Mouse (Mus musculus) hindbrain, embryonic 13.5 days (tissue): ENCODE data around the gene Hmgxb4. TPM values are rescaled to one million over a fixed set of nuclear protein-coding genes. Genes with fewer than 3 reads are reported as not detected.

Experiments
- ATAC-seq: fragments of 200-750 bp; cut with Nextera tagmentation; 2 replicates; pipeline ENCODE4 v1.8.0; 2017; ENCODE audit warnings: moderate TSS enrichment; ENCODE audit not compliant: low FRiP score
- H3K27ac ChIP-seq: fragments of 300-500 bp; sonication (generic); 2 replicates; pipeline ENCODE4 v1.5.1; 2015; ENCODE audit warnings: inconsistent platforms, mild to moderate bottlenecking, moderate library complexity
- H3K27me3 ChIP-seq: fragments of 300-500 bp; sonication (generic); 2 replicates; pipeline ENCODE4 v1.6.1; 2015; ENCODE audit warnings: mild to moderate bottlenecking, inconsistent platforms
- H3K36me3 ChIP-seq: fragments of 300-500 bp; sonication (generic); 2 replicates; pipeline ENCODE4 v1.6.1; 2015; ENCODE audit warnings: mild to moderate bottlenecking, inconsistent platforms
- H3K4me1 ChIP-seq: fragments of 300-500 bp; sonication (generic); replicated peaks from 2 replicates; pipeline ENCODE4 v1.6.1; 2015; ENCODE audit warnings: inconsistent platforms
- H3K4me2 ChIP-seq: fragments of 300-500 bp; sonication (generic); 2 replicates; pipeline ENCODE4 v1.6.1; 2015; ENCODE audit warnings: inconsistent platforms, mild to moderate bottlenecking, moderate library complexity
- H3K4me3 ChIP-seq: fragments of 300-500 bp; sonication (generic); 2 replicates; pipeline ENCODE4 v1.5.1; 2015; ENCODE audit warnings: mild to moderate bottlenecking, inconsistent platforms
- H3K9ac ChIP-seq: fragments of 300-500 bp; sonication (generic); 2 replicates; pipeline ENCODE4 v1.6.1; 2015; ENCODE audit warnings: mild to moderate bottlenecking, inconsistent platforms
- H3K9me3 ChIP-seq: fragments of 300-500 bp; sonication (generic); 2 replicates; pipeline ENCODE4 v1.6.1; 2016; ENCODE audit warnings: inconsistent platforms
- WGBS: fragments of 180-500 bp; shearing (Covaris S2); methylation state at CpG from one replicate; pipeline ENCODE4 v1.1.7; 2015; 5-methylcytosine and 5-hydroxymethylcytosine counted together
- polyA plus RNA-seq: library from polyadenylated mRNA; unstranded; fragments of >200 nt; fragmentation: Nextera tagmentation; extraction: Ambion mirVana; gene quantifications from 2 replicates; pipeline ENCODE4 v1.2.1, GENCODE M21; 2015

Gene Hmgxb4
- polyA plus RNA-seq, 1 experiment from 2014 or later, result 42.0 TPM

- no peaks in the 10 kb centered on the region for H3K4me1 ChIP-seq
- ATAC-seq, result no peak
- no peak overlapping the region for H3K27ac ChIP-seq
- H3K9ac ChIP-seq, result no peak overlapping the region
- no peak overlapping the region for H3K4me3 ChIP-seq
- 96% methylated on average over 4 of the region's 4 CpGs for WGBS
- no peaks in the 10 kb centered on the region for H3K27me3 ChIP-seq
- peaks cover 18% of the 10 kb centered on the region for H3K36me3 ChIP-seq
- no peaks in the 10 kb centered on the region for H3K9me3 ChIP-seq
- H3K4me2 ChIP-seq, result no peak overlapping the region
These were observed 60.2 kb downstream of the Hmgxb4 start for GRCm38 (mm10) chr8:75053342-75053741.

- WGBS, result 100% methylated on average over 2 of the region's 2 CpGs
- Histone ChIP-seq H3K4me2 (no peak overlapping the region), H3K9ac (no peak overlapping the region), H3K27ac (no peak overlapping the region), H3K4me3 (no peak overlapping the region), H3K9me3 (no peaks in the 10 kb centered on the region), H3K27me3 (no peaks in the 10 kb centered on the region), H3K36me3 (peaks cover 32% of the 10 kb centered on the region), H3K4me1 (no peaks in the 10 kb centered on the region)
- no peak for ATAC-seq
These were observed 62.5 kb downstream of the Hmgxb4 start for GRCm38 (mm10) chr8:75055673-75056072.

- no peak for ATAC-seq
- Histone ChIP-seq H3K4me2 (no peak overlapping the region), H3K27me3 (no peaks in the 10 kb centered on the region)
These were observed 66.9 kb downstream of the Hmgxb4 start for GRCm38 (mm10) chr8:75060022-75060421.

GRCm38 (mm10) chr8:75060815-75061214 lies 67.7 kb downstream of the Hmgxb4 start:
- 94% methylated on average over 2 of the region's 2 CpGs for WGBS
- ATAC-seq, result no peak
- Histone ChIP-seq H3K27me3 (no peaks in the 10 kb centered on the region), H3K4me2 (no peak overlapping the region), H3K4me1 (no peaks in the 10 kb centered on the region), H3K27ac (no peak overlapping the region), H3K9me3 (no peaks in the 10 kb centered on the region), H3K9ac (no peak overlapping the region), H3K4me3 (no peak overlapping the region), H3K36me3 (peaks cover 47% of the 10 kb centered on the region)

More at GRCm38 (mm10) chr8:75060022-75060421, 66.9 kb downstream of the Hmgxb4 start:
- H3K9ac ChIP-seq, result no peak overlapping the region; the same call in 1 of the 2 replicates
- 88% methylated on average over 6 of the region's 6 CpGs for WGBS
- no peak overlapping the region for H3K27ac ChIP-seq
- H3K4me1 ChIP-seq, result no peaks in the 10 kb centered on the region
- H3K9me3 ChIP-seq, result no peaks in the 10 kb centered on the region
- H3K4me3 ChIP-seq, result no peak overlapping the region
- peaks cover 39% of the 10 kb centered on the region for H3K36me3 ChIP-seq

GRCm38 (mm10) chr8:75063290-75063689 lies 70.1 kb downstream of the Hmgxb4 start:
- H3K4me3 ChIP-seq, result no peak overlapping the region
- H3K27me3 ChIP-seq, result no peaks in the 10 kb centered on the region
- no peak overlapping the region for H3K9ac ChIP-seq
- H3K36me3 ChIP-seq, result peaks cover 45% of the 10 kb centered on the region
- 74% methylated on average over 3 of the region's 3 CpGs for WGBS
- H3K9me3 ChIP-seq, result no peaks in the 10 kb centered on the region
- no peaks in the 10 kb centered on the region for H3K4me1 ChIP-seq
- H3K4me2 ChIP-seq, result no peak overlapping the region
- no peak for ATAC-seq
- H3K27ac ChIP-seq, result no peak overlapping the region

GRCm38 (mm10) chr8:75064790-75065189 lies 71.6 kb downstream of the Hmgxb4 start:
- Histone ChIP-seq H3K4me3 (no peak overlapping the region), H3K9ac (no peak overlapping the region), H3K4me2 (no peak overlapping the region), H3K27ac (no peak overlapping the region), H3K4me1 (no peaks in the 10 kb centered on the region), H3K9me3 (no peaks in the 10 kb centered on the region), H3K36me3 (peaks cover 34% of the 10 kb centered on the region), H3K27me3 (no peaks in the 10 kb centered on the region)
- WGBS, result 90% methylated on average over 3 of the region's 3 CpGs
- no peak for ATAC-seq

GRCm38 (mm10) chr8:75067287-75067686 lies 74.1 kb downstream of the Hmgxb4 start:
- Histone ChIP-seq H3K4me2 (no peak overlapping the region), H3K4me1 (no peaks in the 10 kb centered on the region), H3K27me3 (no peaks in the 10 kb centered on the region), H3K9ac (no peak overlapping the region), H3K9me3 (no peaks in the 10 kb centered on the region), H3K4me3 (no peak overlapping the region), H3K27ac (no peak overlapping the region), H3K36me3 (peaks cover 25% of the 10 kb centered on the region)
- 85% methylated on average over 6 of the region's 6 CpGs for WGBS
- no peak for ATAC-seq

GRCm38 (mm10) chr8:75070297-75070696 lies 77.1 kb downstream of the Hmgxb4 start:
- Histone ChIP-seq H3K9ac (no peak overlapping the region), H3K4me1 (no peaks in the 10 kb centered on the region), H3K4me3 (no peak overlapping the region), H3K4me2 (no peak overlapping the region), H3K9me3 (no peaks in the 10 kb centered on the region), H3K27me3 (no peaks in the 10 kb centered on the region), H3K36me3 (peaks cover 15% of the 10 kb centered on the region), H3K27ac (no peak overlapping the region)
- WGBS, result 100% methylated on average over 1 of the region's 1 CpGs
- ATAC-seq, result 0 out of 2 replicates have a peak, but pooled peaks have one; percentile 29

- Histone ChIP-seq H3K4me1 (no peaks in the 10 kb centered on the region), H3K27ac (no peak overlapping the region), H3K9ac (no peak overlapping the region), H3K4me2 (no peak overlapping the region), H3K9me3 (no peaks in the 10 kb centered on the region), H3K4me3 (no peak overlapping the region), H3K27me3 (no peaks in the 10 kb centered on the region), H3K36me3 (peaks cover 6% of the 10 kb centered on the region; the same call in 1 of the 2 replicates)
- 28% methylated on average over 4 of the region's 4 CpGs for WGBS
- ATAC-seq, result peak; percentile 84
These were observed 78.6 kb downstream of the Hmgxb4 start for GRCm38 (mm10) chr8:75071627-75072346.

- no peak overlapping the region for H3K27ac ChIP-seq
- H3K4me1 ChIP-seq, result no peaks in the 10 kb centered on the region
- 97% methylated on average over 1 of the region's 1 CpGs for WGBS
- no peaks in the 10 kb centered on the region for H3K36me3 ChIP-seq
- no peak overlapping the region for H3K4me2 ChIP-seq
- no peak for ATAC-seq
- H3K27me3 ChIP-seq, result no peaks in the 10 kb centered on the region
- no peaks in the 10 kb centered on the region for H3K9me3 ChIP-seq
- no peak overlapping the region for H3K4me3 ChIP-seq
- H3K9ac ChIP-seq, result no peak overlapping the region
These were observed 81.7 kb downstream of the Hmgxb4 start for GRCm38 (mm10) chr8:75074876-75075275.

- Histone ChIP-seq H3K27me3 (no peaks in the 10 kb centered on the region; the same call in 1 of the 2 replicates), H3K9me3 (no peaks in the 10 kb centered on the region), H3K27ac (no peak overlapping the region), H3K9ac (no peak overlapping the region), H3K4me1 (no peaks in the 10 kb centered on the region), H3K4me2 (no peak overlapping the region), H3K36me3 (no peaks in the 10 kb centered on the region), H3K4me3 (no peak overlapping the region)
- ATAC-seq, result no peak
- 85% methylated on average over 1 of the region's 1 CpGs for WGBS
These were observed 85.1 kb downstream of the Hmgxb4 start for GRCm38 (mm10) chr8:75078215-75078614.

- no peaks in the 10 kb centered on the region; the same call in 1 of the 2 replicates for H3K27me3 ChIP-seq
- H3K4me1 ChIP-seq, result peaks cover 6% of the 10 kb centered on the region; the same call in 1 of the 2 replicates
- H3K9me3 ChIP-seq, result no peaks in the 10 kb centered on the region
- WGBS, result 94% methylated on average over 9 of the region's 9 CpGs
- H3K27ac ChIP-seq, result no peak overlapping the region
- H3K36me3 ChIP-seq, result no peaks in the 10 kb centered on the region
- no peak overlapping the region for H3K4me2 ChIP-seq
- no peak for ATAC-seq
- H3K4me3 ChIP-seq, result no peak overlapping the region
- no peak overlapping the region for H3K9ac ChIP-seq
These were observed 85.7 kb downstream of the Hmgxb4 start for GRCm38 (mm10) chr8:75078851-75079250.
